Mouse (Mus musculus) thymus, postnatal 4 days (tissue): ENCODE results near the gene Podn.

ENCODE experiments used
- DNase-seq: peaks from one replicate; pipeline ENCODE4 v3.0.0; 2021

Podn gene

DNA sequence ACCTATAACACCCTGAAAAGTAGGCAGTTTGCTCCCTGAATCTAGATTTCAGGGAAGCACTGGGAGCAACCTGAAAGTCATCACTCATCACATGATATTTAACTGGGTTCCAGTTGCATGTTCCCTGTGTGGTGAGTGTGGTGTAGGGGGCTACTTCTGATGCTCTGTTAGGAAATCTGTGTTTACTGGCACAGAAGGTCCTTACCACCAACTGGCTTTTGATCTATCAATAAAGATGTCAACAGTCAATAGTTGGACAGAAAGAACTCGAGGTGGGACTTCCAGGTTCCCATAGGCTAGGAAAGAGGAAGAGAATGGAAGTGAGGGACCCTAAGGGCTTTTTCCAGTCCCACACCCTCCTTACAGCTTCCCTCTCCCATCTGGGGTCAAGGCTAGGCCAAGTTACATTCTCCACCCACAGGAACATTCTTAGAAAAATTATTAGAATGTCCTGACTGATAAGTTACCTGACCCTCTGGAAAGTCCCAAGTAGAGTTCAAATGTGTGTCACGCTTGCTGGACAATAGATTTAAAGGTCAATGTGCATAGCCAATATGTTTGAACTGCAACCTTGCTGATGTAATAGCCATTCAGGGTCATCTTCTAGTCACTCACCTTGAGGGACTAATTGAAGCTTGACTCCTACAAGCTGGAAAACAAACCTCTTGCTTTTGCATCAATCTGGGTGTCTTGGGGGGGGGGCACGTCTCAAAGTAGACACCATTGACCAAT, 18.9 kb downstream of the Podn start:
- no peak for DNase-seq

DNA sequence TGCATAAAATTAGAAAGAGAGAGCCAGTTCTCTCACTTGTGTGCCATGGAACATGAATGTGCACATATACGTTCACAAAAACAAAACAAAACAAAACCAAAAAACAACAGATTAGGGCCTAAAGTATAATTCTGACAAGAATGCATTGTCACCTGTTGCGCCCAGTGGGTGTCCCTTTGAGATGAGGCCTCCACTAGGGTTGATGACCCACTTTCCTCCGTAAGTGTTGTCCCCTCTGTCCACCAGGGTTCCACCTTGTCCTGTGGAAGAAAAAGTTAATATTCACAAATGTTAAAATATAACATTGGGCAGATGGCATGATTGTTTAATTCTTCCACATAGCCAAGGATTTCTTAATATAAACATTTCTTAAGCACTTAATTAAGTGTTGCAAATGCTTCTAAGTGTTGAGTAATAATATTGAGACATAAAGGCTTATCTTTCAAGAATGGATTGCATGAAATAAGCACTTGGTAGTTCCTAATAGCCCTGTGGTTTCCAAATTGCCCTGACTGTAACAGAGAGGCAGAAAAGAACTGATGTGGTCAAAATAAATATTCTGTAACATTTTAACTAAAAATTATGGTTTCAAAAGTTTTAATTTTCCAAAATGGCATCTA, 21.9 kb downstream of the Podn start:
- no peak for DNase-seq

DNA sequence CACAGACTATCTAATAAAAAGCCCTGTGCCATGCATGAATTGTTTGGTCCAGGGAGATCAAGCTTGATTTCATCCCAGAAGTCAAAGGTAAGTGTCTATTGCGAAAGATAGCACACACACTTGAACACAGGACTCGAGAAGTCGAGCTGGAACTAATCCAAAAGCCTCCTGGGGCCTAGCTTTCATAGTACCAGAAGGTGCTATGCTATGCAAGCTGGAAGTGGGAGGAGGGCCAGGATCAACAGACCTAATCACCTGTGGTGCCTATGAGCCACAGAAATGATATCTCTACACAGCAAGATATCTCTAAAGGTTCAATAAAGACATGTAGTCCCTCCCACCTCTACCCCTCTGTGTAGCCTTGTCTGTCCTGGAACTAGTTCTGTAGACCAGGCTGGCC, 24.2 kb downstream of the Podn start:
- DNase-seq = no peak

DNA sequence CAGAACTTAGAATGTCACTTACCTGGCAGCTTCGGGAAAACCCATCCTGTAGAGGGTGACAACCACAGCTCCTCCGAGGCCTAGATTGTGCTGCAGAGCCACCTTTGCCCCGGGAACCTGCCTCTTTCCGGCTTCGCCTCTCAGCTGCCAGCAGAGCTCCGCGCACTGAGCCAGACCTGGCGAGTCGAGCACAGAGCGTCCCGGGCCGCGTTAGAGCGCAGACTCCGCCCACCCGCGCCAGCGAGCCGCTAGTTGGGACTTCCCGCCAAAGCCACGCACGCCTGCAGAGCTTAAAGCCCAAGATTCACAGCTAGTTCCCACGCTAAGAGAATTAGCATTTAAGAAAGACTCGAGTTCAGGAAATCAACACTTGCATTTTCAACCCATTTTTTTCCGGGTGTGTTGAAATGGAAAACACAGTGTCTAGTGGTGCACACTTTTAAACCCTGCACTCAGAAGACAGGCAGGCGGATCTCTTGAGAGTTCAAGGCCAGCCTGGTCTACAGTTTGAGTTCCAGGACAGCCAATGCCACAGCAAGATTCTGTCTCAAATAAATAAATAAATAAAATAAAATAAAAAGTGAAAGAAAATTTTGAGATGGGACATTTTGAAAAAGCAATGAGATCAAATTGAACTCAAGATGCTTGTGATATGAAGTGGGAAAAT, 24.9 kb downstream of the Podn start:
- DNase-seq = peak; percentile 98

DNA sequence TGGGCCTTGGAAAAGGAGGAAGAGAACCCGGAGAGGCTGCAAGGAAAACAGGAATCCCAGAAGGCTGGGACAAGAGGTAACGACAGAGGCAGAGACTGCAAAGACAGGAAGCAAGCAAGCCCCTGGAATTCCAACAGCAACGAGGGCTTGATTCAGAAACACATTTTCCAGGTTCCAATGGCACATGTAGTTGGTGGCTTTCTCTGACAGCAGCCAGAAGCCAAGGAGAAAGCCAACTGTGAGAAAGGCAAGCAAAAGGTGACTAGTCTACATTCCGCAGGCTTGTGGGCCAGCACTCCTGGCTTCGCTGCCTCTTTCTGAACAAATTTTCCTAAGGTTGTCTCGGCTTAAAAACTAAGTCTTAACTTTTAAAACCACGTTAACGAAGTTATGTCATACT, 25.5 kb downstream of the Podn start:
- peak; percentile 18 for DNase-seq

DNA sequence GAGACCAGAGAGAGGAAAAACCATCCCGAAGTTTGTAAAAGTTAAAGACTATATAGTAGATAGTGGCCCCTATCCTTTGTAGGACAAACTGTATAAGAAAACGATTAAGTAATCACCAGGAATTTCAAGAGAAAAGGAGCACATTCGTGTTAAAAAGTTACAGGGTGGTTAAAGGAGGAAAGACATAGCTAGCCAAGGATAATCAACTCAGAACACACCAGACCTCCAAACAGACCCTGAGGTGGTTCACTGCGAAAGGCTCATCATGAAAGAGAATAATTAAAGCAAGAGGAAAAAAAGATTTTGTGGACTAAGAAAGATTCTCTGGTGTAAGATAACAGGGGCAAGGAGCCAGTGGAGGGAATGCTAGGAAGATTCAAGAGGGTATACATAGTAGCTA, 26.0 kb downstream of the Podn start:
- DNase-seq = no peak

DNA sequence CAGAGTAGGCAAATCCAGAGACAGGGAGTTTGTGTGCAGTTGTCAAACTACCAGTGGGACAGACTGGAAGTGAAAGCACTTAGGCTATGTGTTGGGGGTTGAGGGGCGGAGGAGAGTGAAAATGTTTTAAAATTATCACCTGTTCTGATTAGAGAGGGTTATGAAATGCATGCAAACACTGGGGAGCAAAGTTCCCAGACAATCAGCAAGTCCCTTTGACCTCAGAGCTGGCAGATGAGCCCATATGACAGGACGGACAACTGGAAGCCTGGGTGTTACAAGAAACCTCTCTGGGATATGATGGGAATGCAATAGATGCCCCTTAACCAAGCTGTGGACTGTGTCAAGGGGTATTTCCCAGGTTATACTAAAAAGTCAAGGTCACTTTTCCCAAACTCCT, 28.2 kb downstream of the Podn start:
- no peak for DNase-seq

DNA sequence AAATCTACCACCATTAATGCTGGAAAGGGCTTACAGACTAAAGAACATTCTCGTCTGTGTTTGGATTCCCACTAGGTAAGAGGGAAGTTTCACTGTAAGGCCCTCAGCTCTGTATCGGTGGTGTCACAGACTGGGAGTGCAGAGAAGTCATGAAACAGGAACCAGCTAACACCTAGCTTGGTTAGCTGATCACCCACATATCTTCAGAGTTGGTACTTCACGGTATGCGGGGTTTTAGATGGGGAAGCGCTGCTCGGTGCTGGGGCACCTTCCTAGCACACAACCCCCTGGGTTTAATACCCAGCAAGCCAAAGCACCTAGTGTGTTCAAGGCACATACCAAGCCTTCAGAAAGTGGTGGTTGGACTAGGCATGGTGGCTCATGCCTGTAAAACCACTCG, 29.0 kb downstream of the Podn start:
- DNase-seq = no peak

DNA sequence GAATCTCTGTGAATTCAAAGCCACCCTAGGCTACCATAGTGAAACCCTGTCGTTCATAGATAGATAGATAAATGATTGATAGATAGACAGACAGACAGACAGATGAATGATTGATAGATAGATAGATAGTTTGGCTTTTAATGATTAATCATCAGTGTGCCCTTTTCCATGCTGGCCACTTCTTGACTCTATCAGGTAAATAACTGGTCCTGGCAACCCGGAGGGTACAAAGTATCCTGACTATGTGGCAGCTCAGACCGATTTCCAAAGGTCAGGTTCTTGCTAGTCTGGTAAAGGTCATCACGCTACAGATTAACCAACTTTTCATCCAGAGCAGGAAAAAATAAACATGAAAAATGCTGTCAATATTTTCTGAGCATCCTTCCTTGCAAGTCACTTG, 29.7 kb downstream of the Podn start:
- DNase-seq = no peak

DNA sequence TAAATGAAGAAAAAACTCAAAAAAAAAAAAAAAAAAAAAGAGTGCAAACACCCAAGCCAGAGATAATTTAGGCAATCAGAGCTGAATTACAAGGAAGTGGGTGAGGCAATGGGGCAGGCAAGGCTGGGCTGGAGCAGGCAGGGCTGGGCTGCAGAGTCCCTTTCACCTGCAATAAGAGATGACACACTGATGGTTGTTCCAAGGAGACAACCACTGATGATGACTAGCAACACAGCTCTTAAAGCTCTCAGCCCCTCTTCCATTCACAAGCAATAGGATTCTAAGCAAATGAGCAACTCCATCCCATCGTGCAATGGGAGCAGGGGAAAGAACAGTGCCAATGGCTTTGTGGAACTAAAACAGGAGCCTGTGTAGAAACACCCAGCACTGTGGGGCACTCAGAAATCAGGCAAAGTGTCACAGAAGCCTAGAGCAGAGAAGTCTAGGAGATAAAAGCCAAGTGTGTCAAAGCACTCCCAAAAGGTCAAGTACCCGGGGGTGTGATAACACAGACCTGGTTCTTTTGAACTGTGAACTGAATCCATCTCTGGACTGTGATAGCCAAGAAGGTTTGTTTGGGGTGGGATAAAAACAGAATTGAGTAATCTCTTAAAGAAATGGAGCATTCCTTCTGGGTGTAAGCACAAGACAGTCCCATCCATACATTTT, 30.9 kb downstream of the Podn start:
- no peak for DNase-seq

DNA sequence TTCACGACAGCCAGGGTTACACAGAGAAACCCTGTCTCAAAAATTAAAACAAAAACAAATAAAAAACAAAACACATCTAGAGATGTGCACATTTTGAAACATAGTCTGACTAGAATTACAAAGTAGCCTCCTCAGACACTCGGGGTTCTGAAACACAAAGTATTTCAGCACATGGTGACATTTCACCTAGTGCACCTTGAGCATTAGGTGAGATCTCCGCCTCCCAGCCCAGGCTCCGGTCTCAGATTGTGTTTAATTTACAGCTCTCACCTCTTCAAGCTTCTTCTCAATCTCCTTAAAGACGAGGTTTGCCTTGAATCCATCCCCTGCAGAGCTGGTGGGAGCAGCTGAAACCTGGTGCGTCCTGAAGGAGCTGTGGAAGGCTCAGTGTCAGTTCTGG, 32.6 kb downstream of the Podn start:
- DNase-seq = no peak

DNA sequence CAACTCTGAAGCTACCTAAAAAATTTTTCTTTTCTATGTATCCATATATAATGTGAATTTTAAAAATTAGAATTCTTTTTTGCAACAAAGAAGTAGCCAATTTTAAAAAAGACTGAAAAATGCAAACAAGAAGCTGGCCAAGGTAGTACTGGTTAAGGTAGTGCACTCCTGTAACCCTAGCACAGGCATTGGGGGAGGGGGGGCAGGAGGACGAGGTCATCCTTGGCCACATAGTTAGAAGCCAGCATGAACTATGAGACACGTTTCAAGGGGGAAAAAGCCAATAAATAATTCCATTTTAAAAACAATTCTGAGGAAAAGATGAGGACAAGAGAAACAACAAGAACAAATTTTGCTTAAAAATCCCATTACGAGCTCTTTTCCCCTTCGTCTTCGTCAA, 33.7 kb downstream of the Podn start:
- no peak for DNase-seq

DNA sequence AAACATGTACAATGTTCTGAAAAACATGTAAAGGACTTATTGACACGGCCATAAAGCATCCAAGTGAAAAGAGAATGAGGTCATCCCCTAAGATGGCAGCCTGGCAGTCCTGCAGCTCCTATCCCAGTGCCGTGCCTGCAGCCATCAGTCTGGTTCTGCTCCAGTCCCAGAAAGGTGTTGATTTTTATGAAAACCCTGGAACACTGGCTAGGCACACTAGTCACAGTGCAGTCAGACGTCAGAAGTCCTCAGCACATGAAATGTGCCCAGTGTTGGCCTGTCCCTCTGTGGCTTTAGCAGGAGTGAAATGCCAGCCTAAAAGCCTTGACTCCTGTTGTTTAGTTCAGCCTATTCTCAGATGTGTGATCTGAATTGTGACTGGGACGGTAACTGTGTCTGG, 35.5 kb downstream of the Podn start:
- DNase-seq = no peak

DNA sequence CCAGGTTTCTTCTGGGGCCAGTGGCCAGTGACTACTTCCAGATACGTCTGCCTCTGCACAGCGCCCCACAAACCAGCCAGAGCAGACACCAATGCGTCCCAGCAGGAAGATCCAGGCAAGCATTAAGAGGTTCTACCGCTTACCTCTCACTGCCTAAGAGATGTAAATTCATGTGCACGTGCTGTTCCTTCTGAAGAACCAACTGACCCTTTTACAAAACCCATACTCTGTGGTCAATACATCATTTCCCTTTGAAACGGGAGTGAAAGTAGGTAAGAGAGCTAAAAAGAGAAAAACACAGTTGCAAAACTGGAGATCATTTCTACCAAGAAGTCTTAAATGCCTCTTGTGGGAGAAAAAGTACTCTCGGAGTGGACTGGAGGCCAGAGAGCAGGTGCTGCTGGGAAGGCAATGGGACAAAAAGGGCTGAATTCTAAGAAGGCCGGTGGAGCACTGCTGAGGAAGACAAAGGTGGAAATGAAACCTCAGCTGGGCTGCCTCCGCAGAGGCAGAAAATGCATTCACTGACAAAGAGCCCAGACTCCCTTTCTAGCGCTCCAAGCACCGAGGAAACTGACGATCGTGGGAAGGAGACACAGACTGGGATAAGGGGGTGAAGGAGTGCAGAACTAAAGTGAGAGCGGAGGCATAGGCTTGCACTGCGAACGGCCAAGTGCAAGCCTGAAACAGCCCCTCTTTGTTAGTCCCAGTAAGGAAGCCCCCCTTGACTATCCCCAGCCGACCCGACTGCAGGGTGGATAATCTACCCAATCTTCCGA, 36.5 kb downstream of the Podn start:
- DNase-seq = no peak

DNA sequence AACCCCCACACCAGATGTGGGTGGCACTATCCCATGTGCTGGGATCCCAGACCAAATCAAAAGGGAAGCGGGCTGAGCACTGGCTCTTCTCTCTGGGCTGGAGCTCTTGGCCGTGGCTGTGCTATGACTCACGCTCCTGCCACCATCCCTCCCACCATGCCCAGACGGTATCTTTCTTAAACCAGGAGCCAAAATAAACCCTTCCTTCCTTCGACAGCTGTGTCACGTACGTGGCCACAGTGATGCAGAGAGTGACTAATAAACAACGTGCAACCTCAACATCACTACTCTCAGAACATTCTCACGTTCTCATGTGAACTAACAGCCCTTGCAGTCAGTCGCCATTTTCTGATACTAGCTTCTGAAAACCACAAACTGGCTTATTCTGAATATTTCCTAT, 38.1 kb downstream of the Podn start:
- no peak for DNase-seq

DNA sequence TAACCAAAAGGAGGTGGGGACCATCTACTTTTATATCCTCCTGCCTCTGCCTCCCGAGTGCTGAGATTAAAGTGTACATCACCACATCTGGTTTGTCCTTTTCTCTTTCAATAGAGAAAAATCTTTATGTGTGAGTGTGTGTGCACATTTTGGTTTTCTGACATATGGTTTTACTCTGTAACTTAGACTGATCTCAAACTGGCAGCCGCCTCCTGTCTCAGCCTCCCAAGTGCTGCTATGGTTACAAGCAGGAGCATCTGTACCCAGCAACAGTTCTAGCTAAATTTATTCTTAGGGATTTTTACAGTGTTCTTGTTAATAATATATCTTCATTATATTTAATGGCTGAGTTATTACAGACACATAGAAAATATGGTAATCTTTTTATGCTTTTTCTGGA, 39.0 kb downstream of the Podn start:
- DNase-seq = no peak

DNA sequence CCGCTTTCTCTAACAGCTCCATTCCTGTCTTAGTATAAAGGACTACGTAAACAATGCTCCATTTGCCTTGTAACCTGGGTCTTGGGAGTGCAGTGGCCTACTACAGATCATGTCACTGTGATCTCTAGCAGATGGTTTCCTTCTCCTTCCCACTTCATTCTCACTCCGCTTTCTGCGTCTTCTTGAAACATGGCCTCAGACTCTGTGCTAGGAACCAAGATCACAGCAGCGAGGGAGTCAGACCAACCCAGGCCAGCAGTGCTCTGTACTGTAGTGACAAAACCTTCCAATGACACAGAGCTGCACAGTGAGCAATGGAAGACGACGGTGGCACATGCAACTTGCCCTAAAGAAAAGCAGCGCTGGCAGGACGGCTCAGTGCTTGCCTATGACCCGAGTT, 40.4 kb downstream of the Podn start:
- no peak for DNase-seq

DNA sequence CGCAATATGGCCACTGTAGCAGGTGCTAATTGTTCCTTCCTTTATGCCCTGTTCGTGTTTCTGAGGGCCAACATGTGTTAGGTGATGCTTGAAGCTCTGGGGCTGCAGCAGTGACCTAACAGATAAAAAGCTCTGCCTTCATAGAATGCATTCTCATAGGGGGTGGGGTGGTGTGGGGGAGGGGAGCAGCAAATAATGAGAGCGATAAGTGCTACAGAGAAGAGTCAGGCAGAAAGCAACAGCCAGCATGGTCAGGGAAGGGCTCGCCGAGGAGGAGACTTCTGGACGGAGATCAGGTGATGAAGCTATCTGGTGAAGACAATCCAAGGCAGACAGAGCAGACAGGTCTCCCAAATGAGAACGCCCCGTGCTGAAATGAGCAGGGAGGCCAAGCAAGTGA, 43.6 kb downstream of the Podn start:
- DNase-seq = no peak

DNA sequence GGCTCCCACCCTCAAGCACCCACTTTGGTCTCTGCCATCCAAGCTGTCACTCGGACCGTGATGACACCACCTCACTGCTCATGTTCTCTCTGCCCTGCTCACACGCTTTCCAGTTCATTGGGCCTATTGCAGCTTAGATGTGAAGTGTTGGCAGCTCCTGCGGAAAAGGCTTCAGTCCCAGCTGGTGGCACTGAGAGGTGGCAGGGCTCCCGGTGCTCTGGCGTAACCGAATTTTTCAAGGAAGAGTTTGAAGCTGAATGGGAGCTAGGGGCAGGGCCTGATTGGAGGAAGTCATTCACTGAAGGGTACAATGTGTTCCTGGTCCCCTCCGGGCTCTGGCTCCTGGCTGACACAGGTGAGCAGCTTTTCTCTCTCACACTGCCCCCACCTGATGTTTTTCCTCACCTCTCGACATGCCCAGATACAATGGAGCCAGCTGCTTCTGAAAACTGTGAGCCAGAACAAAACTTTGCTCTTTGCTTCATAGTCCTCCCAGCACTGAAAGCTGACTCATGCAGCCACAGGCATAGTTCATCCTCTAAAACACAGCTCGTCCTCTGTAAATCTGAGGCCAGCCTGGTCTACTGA, 44.5 kb downstream of the Podn start:
- DNase-seq = no peak

DNA sequence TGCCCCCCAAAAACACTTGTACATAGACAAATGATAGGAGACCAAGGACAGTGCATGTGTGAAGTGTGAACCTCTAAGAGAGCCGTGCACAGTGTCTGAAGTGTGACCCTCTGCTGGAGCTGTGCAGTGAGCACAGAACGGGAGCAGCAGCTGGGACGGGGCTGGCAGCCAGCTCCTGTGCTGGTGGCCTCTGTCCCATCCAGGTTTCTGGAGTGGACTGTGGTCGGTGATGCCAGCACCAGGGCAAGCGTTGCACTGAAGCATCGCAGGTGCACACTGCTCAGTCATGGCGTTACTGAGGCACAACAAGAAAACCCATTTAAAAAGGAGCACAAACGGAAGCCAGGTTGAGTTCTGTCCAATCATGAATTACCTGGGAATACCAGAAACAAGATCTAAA, 50.1 kb downstream of the Podn start:
- DNase-seq = no peak

DNA sequence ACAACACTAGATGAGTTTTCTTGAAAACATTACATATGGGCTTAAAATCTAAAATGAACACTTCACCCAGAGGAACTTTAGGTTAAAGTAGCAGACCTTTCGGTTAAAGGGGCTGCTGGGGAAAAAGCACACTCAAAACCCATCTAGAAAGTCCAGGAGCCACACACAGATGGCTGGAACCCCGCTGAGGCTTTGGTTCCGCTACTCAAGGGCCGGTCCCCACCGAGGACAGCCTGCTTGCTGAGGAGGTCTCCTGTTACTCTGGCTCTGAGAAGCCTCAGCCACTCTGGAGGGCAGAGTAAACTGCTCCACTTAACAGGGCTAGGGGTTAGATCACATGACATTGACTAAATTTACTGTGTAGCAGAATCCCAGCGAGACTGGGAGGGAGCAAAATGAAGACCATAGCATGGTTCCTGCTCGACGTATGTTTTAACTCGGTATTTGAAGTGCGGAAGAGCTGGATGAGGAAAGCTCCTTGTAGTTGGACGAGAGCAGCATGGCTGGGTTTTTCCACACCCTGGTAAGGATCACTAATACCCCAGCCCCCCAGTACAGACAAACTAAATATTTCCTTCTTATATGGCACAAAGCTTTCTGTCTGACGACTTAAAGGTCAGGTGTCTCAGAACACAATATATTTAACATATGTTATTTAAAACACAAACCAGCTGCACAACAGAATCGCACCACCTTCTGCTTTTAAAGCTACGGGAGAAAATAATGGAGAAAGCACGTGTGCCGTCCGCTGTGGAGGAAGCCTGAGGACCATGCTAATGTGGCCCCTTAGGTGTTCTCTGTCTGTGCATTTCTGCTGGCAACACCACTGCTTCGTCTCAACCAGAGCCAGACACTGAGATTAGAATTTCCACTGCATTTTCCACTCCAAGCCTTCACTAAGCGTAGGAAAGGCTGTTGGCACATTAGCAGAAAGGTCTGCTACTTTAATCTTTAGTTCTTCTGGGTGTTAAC, 50.8 kb downstream of the Podn start:
- no peak for DNase-seq

DNA sequence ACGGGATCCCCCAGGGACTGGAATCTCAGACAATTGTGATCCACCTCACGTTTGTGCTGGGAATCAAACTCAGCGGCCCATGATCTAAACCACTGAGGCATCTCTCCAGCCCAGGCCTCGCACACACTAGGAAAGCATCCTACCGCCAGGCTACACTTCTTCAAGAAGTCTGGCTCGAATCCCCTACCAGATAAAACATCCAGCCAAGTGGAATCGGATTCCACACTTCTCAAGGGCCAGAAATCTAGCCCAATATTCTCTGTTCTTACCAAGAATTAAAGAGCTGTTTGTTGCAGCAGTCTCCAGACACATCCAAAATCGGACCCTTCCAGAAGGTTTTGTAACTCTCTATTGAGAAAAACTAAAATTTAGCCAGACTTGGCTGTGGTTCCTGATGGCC, 59.2 kb downstream of the Podn start:
- DNase-seq = no peak
